Mouse (Mus musculus): ENCODE results near the gene Adgrg5. TPM values are rescaled to one million over a fixed set of nuclear protein-coding genes. Genes with fewer than 3 reads are reported as not detected.

The Adgrg5 gene
- polyA plus RNA-seq, 1 experiment from 2014 or later = 0.09 TPM

DNA sequence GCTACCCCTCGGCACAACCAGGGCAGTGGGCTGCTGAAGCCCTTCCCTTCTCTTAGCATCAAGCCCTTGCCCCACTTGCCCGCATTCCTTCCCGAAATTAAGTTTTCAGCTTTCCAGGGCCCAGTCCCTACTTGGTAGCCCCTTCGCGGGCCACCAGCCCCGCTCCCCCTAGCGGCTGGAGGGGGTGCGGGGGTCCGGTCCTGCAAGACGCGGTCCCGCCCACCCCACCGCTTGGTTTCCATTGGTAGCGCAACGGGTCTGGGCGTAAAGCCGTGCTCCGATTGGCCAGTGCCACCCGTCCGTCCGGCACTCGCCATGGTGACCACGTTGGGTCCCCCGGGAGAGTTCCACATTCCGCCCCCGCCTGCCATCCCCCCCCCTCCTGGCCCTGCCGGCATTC, 6.1 kb upstream of the Adgrg5 start:
- 0% methylated on average over 27 of the region's 27 CpGs for WGBS
- Histone ChIP-seq H3K4me3 (peak overlapping the region; percentile 82), H3K4me2 (peak overlapping the region; percentile 74), H3K4me1 (replicated peaks) (peaks cover 57% of the 10 kb centered on the region), H3K27ac (ENCODE audit: poor library complexity, severe bottlenecking) (peak overlapping the region; percentile 74), H3K9ac (peak overlapping the region; percentile 87), H3K27me3 (replicated peaks) (0 out of 2 replicates have a peak, but pooled peaks cover 8% of the 10 kb centered on the region), H3K36me3 (peaks cover 8% of the 10 kb centered on the region), H3K9me3 (replicated peaks) (no peaks in the 10 kb centered on the region)
- ATAC-seq (ENCODE audit: insufficient number of reproducible peaks, low FRiP score) = peak; percentile 96

DNA sequence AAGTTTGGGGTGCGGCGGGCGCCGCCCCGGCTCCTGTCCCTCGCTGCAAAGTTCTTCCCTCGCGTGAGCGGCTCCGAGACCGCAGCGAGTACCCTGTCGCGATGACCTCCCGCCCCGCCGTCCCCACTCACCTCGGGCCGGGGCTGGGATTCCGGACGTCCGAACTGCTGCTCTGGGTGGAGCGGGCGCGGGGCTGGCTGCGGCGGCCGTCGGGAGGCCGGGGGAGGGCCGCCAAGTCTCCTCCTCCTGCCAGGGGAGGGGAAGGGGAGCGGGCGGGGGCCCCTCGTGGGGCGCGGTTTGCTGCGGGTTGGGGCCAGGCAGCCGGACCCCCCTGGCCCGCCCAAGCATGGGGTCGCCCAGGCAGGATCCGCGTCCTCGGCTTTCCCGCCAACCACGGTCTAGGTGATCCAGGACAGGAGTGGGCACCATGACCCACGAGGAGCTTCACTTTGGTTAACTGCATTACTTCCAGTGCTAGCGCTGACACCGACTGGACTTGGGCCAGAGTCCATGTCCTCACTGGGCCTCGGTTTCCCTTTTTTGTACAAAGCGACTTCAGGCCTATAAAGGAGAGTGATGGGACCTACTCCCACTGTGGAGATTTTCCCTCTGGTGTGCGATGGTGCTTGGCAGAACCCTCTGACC, 5.5 kb upstream of the Adgrg5 start, which contains the start of gene Ccdc102a:
Gene Ccdc102a (minus strand): TSS at position 248 of the 645 bp plus-strand sequence.
- H3K4me1 ChIP-seq (replicated peaks) = peaks cover 60% of the 10 kb centered on the region
- H3K4me3 ChIP-seq = peak within 1 kb of the TSS; percentile 82
- no peaks in the 10 kb centered on the region for H3K9me3 ChIP-seq (replicated peaks)
- peak; percentile 65 for ATAC-seq (ENCODE audit: insufficient number of reproducible peaks, low FRiP score)
- peak within 1 kb of the TSS; percentile 74 for H3K4me2 ChIP-seq
- H3K27ac ChIP-seq (ENCODE audit: poor library complexity, severe bottlenecking) = peak within 1 kb of the TSS; percentile 74
- 3% methylated on average over 48 of the region's 51 CpGs for WGBS
- 0 out of 2 replicates have a peak, but pooled peaks cover 2% of the 10 kb centered on the region for H3K27me3 ChIP-seq (replicated peaks)
- peaks cover 3% of the 10 kb centered on the region for H3K36me3 ChIP-seq
- peak within 1 kb of the TSS; percentile 87 for H3K9ac ChIP-seq

- H3K4me2 ChIP-seq = no peak overlapping the region
- no peak overlapping the region for H3K27ac ChIP-seq (ENCODE audit: poor library complexity, severe bottlenecking)
- no peaks in the 10 kb centered on the region for H3K9me3 ChIP-seq (replicated peaks)
- no peak for ATAC-seq (ENCODE audit: insufficient number of reproducible peaks, low FRiP score)
- no peaks in the 10 kb centered on the region for H3K36me3 ChIP-seq
- H3K9ac ChIP-seq = no peak overlapping the region
- peaks cover 52% of the 10 kb centered on the region for H3K4me1 ChIP-seq (replicated peaks)
- no peaks in the 10 kb centered on the region for H3K27me3 ChIP-seq (replicated peaks)
- H3K4me3 ChIP-seq = no peak overlapping the region
Observed at GRCm38 (mm10) chr8:94919256-94919655, 4.2 kb upstream of the Adgrg5 start.

GRCm38 (mm10) chr8:94922176-94922575, 1.3 kb upstream of the Adgrg5 start:
- H3K27ac ChIP-seq (ENCODE audit: poor library complexity, severe bottlenecking) = no peak overlapping the region
- no peak overlapping the region for H3K4me3 ChIP-seq
- H3K4me1 ChIP-seq (replicated peaks) = peaks cover 24% of the 10 kb centered on the region
- no peak overlapping the region for H3K4me2 ChIP-seq
- 57% methylated on average over 6 of the region's 6 CpGs for WGBS
- H3K9ac ChIP-seq = no peak overlapping the region
- H3K9me3 ChIP-seq (replicated peaks) = no peaks in the 10 kb centered on the region
- no peaks in the 10 kb centered on the region for H3K36me3 ChIP-seq
- no peaks in the 10 kb centered on the region for H3K27me3 ChIP-seq (replicated peaks)
- ATAC-seq (ENCODE audit: insufficient number of reproducible peaks, low FRiP score) = no peak

DNA sequence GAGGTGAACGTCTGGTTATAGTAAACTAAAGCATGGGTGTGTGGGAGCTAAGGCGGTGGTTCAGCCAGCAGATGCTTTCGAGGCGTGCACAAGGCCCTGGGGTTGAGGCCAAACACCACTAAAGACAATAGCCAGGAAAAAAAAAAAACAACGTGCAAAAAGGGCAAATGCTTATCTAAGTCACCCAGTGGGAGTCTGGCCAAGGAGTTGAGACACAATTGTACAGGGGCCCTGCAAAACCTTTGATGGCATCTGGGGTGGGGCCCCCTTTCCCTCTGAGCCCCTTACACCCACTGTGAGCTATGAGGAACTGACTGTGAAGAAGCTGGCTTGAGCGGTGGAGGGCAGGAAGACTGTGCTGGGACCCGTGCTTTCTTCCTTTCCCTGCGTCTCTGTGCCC, 892 bp upstream of the Adgrg5 start:
- Histone ChIP-seq H3K36me3 (no peaks in the 10 kb centered on the region), H3K9me3 (replicated peaks) (no peaks in the 10 kb centered on the region), H3K4me3 (no peak overlapping the region), H3K27me3 (replicated peaks) (no peaks in the 10 kb centered on the region), H3K27ac (ENCODE audit: poor library complexity, severe bottlenecking) (no peak overlapping the region), H3K9ac (no peak overlapping the region), H3K4me1 (replicated peaks) (peaks cover 24% of the 10 kb centered on the region), H3K4me2 (no peak overlapping the region)
- no peak for ATAC-seq (ENCODE audit: insufficient number of reproducible peaks, low FRiP score)
- WGBS = 20% methylated on average over 8 of the region's 8 CpGs

DNA sequence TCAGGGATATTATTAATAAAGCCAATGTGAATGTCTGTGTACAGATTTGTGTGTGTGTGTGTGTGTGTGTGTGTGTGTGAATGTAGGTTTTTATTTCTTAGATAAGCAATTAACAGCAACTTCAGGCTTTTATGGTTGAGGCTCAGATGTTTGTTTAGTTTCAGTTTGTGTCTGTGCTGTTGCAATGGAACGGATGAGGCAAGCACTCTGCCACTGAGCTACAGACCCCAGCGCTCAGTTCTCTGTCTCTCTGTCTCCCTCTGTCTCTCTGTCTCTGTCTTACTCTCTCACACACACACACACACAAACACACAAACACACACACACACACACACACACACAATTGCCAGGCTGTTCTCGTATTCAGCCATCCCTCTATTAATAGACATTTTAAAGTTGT, 4.7 kb downstream of the Adgrg5 start:
- no peak for ATAC-seq (ENCODE audit: insufficient number of reproducible peaks, low FRiP score)
- H3K4me3 ChIP-seq = no peak overlapping the region

DNA sequence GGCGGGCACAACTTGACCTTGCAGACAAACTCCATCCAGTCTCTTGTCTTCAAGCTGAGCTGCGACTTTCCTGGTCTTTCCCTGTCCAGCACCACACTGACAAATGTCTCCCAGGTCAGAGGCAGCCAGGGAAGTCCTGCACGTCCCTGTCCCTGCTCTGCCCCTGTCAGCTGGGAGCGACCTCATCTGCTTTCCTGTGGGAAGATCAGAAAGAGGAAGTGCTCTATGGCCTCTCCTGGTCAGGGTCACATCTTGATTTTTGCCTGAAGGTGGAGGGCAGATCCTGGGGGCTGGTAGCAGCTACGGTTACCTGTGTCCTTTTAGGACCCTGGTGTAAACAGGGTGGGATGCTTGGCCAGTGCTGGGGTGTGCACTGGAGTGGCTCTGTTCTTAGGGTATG, 10.4 kb downstream of the Adgrg5 start:
- Histone ChIP-seq H3K4me3 (no peak overlapping the region), H3K4me1 (replicated peaks) (no peaks in the 10 kb centered on the region), H3K27ac (ENCODE audit: poor library complexity, severe bottlenecking) (no peak overlapping the region), H3K9me3 (replicated peaks) (no peaks in the 10 kb centered on the region), H3K27me3 (replicated peaks) (peaks cover 26% of the 10 kb centered on the region), H3K4me2 (no peak overlapping the region), H3K36me3 (no peaks in the 10 kb centered on the region), H3K9ac (no peak overlapping the region)
- WGBS = 47% methylated on average over 5 of the region's 5 CpGs
- ATAC-seq (ENCODE audit: insufficient number of reproducible peaks, low FRiP score) = no peak

More for the DNA sequence above, 4.7 kb downstream of the Adgrg5 start:
- Histone ChIP-seq H3K9ac (no peak overlapping the region), H3K36me3 (no peaks in the 10 kb centered on the region), H3K4me1 (replicated peaks) (peaks cover 3% of the 10 kb centered on the region; the same call in 1 of the 2 replicates), H3K4me2 (no peak overlapping the region), H3K9me3 (replicated peaks) (no peaks in the 10 kb centered on the region), H3K27ac (ENCODE audit: poor library complexity, severe bottlenecking) (no peak overlapping the region), H3K27me3 (replicated peaks) (no peaks in the 10 kb centered on the region)
- WGBS = 80% methylated on average over 3 of the region's 3 CpGs

GRCm38 (mm10) chr8:94935172-94935571, 11.7 kb downstream of the Adgrg5 start:
- WGBS = 74% methylated on average over 3 of the region's 3 CpGs

GRCm38 (mm10) chr8:94942566-94942965, 19.1 kb downstream of the Adgrg5 start:
- no peak overlapping the region for H3K27ac ChIP-seq (ENCODE audit: poor library complexity, severe bottlenecking)
- peaks cover 35% of the 10 kb centered on the region for H3K27me3 ChIP-seq (replicated peaks)
- no peaks in the 10 kb centered on the region for H3K9me3 ChIP-seq (replicated peaks)
- no peak overlapping the region for H3K4me2 ChIP-seq
- 10% methylated on average over 6 of the region's 6 CpGs for WGBS
- no peak overlapping the region for H3K9ac ChIP-seq
- no peaks in the 10 kb centered on the region for H3K4me1 ChIP-seq (replicated peaks)
- H3K4me3 ChIP-seq = no peak overlapping the region
- no peak for ATAC-seq (ENCODE audit: insufficient number of reproducible peaks, low FRiP score)
- H3K36me3 ChIP-seq = no peaks in the 10 kb centered on the region

More at GRCm38 (mm10) chr8:94935172-94935571, 11.7 kb downstream of the Adgrg5 start:
- ATAC-seq (ENCODE audit: insufficient number of reproducible peaks, low FRiP score) = no peak
- H3K9me3 ChIP-seq (replicated peaks) = no peaks in the 10 kb centered on the region
- no peak overlapping the region for H3K27ac ChIP-seq (ENCODE audit: poor library complexity, severe bottlenecking)
- no peaks in the 10 kb centered on the region for H3K4me1 ChIP-seq (replicated peaks)
- peaks cover 26% of the 10 kb centered on the region for H3K27me3 ChIP-seq (replicated peaks)
- no peak overlapping the region for H3K4me2 ChIP-seq
- no peak overlapping the region for H3K4me3 ChIP-seq
- no peaks in the 10 kb centered on the region for H3K36me3 ChIP-seq
- H3K9ac ChIP-seq = no peak overlapping the region

DNA sequence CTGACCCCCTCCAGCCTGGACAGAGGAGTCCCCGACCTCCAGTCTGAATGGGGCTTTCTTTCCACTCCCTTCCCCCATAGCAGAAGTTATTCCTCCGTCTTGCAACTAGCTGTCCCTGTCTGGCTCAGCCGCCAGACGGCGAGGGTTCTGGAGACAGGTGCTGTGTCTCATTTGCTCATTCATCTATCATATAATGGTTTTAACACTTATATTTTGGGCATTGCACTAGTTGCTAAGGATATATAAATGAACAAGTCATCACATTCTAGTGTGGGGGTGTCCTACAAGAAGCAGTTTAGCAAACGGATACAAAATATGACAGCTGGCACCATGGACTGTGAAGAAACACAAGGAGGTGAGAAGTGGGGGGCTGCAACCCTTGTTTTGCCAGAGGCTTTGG, 21.7 kb downstream of the Adgrg5 start:
- H3K27ac ChIP-seq (ENCODE audit: poor library complexity, severe bottlenecking) = no peak overlapping the region
- WGBS = 48% methylated on average over 6 of the region's 6 CpGs
- no peak for ATAC-seq (ENCODE audit: insufficient number of reproducible peaks, low FRiP score)
- no peaks in the 10 kb centered on the region for H3K9me3 ChIP-seq (replicated peaks)
- no peaks in the 10 kb centered on the region for H3K36me3 ChIP-seq
- no peak overlapping the region for H3K4me2 ChIP-seq
- no peak overlapping the region for H3K4me3 ChIP-seq
- no peak overlapping the region for H3K9ac ChIP-seq
- no peaks in the 10 kb centered on the region for H3K4me1 ChIP-seq (replicated peaks)
- H3K27me3 ChIP-seq (replicated peaks) = peaks cover 29% of the 10 kb centered on the region

DNA sequence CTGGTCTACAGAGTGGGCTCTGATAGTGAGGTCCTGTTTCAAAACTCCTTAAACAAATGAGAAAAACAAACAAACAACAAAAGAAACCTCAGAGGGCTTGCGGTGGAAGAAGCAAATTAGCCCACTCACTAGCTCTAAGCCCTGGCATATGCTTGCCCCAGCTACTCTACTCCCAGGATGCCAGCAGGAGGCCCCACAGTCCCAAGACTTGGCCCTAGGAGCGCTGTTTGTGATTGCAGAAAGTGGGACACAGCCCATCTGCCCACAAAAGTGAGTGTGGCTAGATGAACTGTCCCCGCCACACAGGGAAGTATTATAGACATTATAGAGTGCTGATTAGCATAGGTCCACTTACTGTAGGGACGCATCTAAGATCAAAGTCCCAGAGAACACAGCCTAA, 24.9 kb downstream of the Adgrg5 start:
- 80% methylated on average over 4 of the region's 4 CpGs for WGBS
- ATAC-seq (ENCODE audit: insufficient number of reproducible peaks, low FRiP score) = no peak
- no peaks in the 10 kb centered on the region for H3K36me3 ChIP-seq
- H3K4me3 ChIP-seq = no peak overlapping the region
- no peak overlapping the region for H3K27ac ChIP-seq (ENCODE audit: poor library complexity, severe bottlenecking)
- H3K4me2 ChIP-seq = no peak overlapping the region
- no peak overlapping the region for H3K9ac ChIP-seq
- peaks cover 14% of the 10 kb centered on the region; the same call in 1 of the 2 replicates for H3K27me3 ChIP-seq (replicated peaks)
- H3K4me1 ChIP-seq (replicated peaks) = peaks cover under 1% of the 10 kb centered on the region; the same call in 1 of the 2 replicates
- no peaks in the 10 kb centered on the region for H3K9me3 ChIP-seq (replicated peaks)

DNA sequence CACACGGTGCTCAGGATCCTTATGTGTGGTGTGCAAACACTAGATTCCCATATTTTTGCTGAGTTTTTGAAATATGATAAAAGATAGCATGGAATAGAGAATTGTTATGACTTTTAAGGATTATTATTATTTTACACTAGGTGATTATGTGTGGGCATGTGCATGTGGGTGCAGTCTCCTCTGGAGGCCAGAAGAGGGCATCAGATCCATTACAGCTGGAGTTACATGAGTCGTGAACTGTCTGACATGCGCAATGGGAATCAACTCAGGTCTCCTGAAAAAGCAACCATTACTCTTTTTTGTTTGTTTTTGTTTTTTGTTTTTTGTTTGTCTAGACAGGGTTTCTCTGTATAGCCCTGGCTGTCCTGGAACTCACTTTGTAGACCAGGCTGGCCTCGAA, 25.5 kb downstream of the Adgrg5 start:
- H3K36me3 ChIP-seq = no peaks in the 10 kb centered on the region
- peaks cover 14% of the 10 kb centered on the region; the same call in 1 of the 2 replicates for H3K27me3 ChIP-seq (replicated peaks)
- 90% methylated on average over 4 of the region's 4 CpGs for WGBS
- H3K9ac ChIP-seq = no peak overlapping the region
- no peaks in the 10 kb centered on the region for H3K9me3 ChIP-seq (replicated peaks)
- H3K4me3 ChIP-seq = no peak overlapping the region
- no peak for ATAC-seq (ENCODE audit: insufficient number of reproducible peaks, low FRiP score)
- no peak overlapping the region for H3K27ac ChIP-seq (ENCODE audit: poor library complexity, severe bottlenecking)
- H3K4me1 ChIP-seq (replicated peaks) = peaks cover 6% of the 10 kb centered on the region
- no peak overlapping the region for H3K4me2 ChIP-seq
